In the genomic region with DNA sequence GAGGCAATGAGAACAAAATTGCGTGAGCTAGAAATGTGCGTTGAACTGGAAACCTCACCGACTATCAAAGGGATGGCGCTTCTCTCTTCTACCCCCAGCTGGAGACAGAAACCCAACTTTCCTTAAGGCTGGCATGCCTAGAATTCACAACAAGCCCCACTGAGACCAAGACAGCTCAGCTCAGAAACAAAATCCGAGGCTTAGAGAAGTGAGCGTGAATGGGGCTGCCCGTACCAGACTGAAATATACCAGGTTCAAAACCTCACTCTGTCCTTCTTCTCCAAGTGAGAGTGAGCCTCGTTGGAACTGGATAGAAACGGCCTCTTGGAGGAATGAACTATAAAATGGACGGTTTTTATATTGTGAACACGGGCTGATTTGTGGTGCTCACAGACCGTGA, we compare ENCODE assay signal across 14 mouse cellular contexts.
DNase-seq lines count a peak whose midpoint lies in the region; ATAC-seq and TF ChIP-seq lines count a peak whose summit lies in the region.
"Had no signal": no experiment of that assay in that cellular context is flagged by ENCODE, and none has a peak within 500 bp of the region (broad histone marks: within the 10 kb centered on the region; RNA-seq: fewer than 3 reads in every experiment).

No protein-coding gene starts in this region.

- peak overlapping the region; percentile 67 for H3K27ac ChIP-seq in hindbrain, embryonic 12.5 days
- H3K27ac ChIP-seq in hindbrain, embryonic 10.5 days, result no peak overlapping the region
- H3K27ac ChIP-seq in forebrain, embryonic 14.5 days (ENCODE audit: low read depth, low read length), result peak overlapping the region; percentile 9; the same call in 1 of the 2 replicates
- H3K27ac ChIP-seq in hindbrain, postnatal 0 days, result peak overlapping the region; percentile 81
- peak overlapping the region; percentile 71; the same call in 1 of the 2 replicates for H3K27ac ChIP-seq in midbrain, postnatal 0 days (ENCODE audit: low read depth, low read length)
- H3K27ac ChIP-seq: limb, embryonic 13.5 days; liver, embryonic 14.5 days had no signal

- no peak for TF ChIP-seq CTCF in hindbrain, postnatal 0 days (IDR thresholded peaks at IDR 0.05; ENCODE audit: low read depth)
- TF ChIP-seq CTCF in midbrain, postnatal 0 days (IDR thresholded peaks at IDR 0.05), result no peak

- no peak for ATAC-seq in hindbrain, embryonic 12.5 days (ENCODE audit: low FRiP score)
- ATAC-seq in forebrain, embryonic 14.5 days, result peak; percentile 17; the same call in 1 of the 2 replicates
- no peak for ATAC-seq in hindbrain, postnatal 0 days
- peak; percentile 19; the same call in 1 of the 2 replicates for ATAC-seq in midbrain, postnatal 0 days (ENCODE audit: low FRiP score)

- intact Hi-C loops in left cerebral cortex, postnatal 10 days (cut with DNase I), result no loop called here

- no peaks in the 10 kb centered on the region for H3K36me3 ChIP-seq in hindbrain, embryonic 12.5 days
- no peaks in the 10 kb centered on the region for H3K36me3 ChIP-seq in hindbrain, embryonic 10.5 days
- no peaks in the 10 kb centered on the region for H3K36me3 ChIP-seq in forebrain, embryonic 14.5 days (ENCODE audit: control insufficient read depth, insufficient read depth, low read length)
- no peaks in the 10 kb centered on the region for H3K36me3 ChIP-seq in hindbrain, postnatal 0 days (ENCODE audit: insufficient read depth, low read length)
- no peaks in the 10 kb centered on the region for H3K36me3 ChIP-seq in midbrain, postnatal 0 days (ENCODE audit: insufficient read depth, low read length)
- H3K36me3 ChIP-seq: limb, embryonic 13.5 days had no signal

- no peak overlapping the region for H3K4me3 ChIP-seq in hindbrain, embryonic 12.5 days
- H3K4me3 ChIP-seq in hindbrain, embryonic 10.5 days, result no peak overlapping the region
- no peak overlapping the region for H3K4me3 ChIP-seq in forebrain, embryonic 14.5 days (ENCODE audit: low read depth, low read length)
- H3K4me3 ChIP-seq in hindbrain, postnatal 0 days (ENCODE audit: low read length), result no peak overlapping the region
- no peak overlapping the region for H3K4me3 ChIP-seq in midbrain, postnatal 0 days (ENCODE audit: low read depth, low read length)
- H3K4me3 ChIP-seq: limb, embryonic 13.5 days had no signal

- no peak overlapping the region for H3K9ac ChIP-seq in hindbrain, embryonic 12.5 days
- no peak overlapping the region for H3K9ac ChIP-seq in forebrain, embryonic 14.5 days (ENCODE audit: low read length)
- no peak overlapping the region for H3K9ac ChIP-seq in hindbrain, postnatal 0 days (replicated peaks; ENCODE audit: low read length)
- H3K9ac ChIP-seq in midbrain, postnatal 0 days (replicated peaks; ENCODE audit: low read length, poor library complexity, severe bottlenecking), result no peak overlapping the region
- H3K9ac ChIP-seq: limb, embryonic 13.5 days; liver, embryonic 14.5 days had no signal

- no peak overlapping the region for H3K4me2 ChIP-seq in hindbrain, embryonic 12.5 days (replicated peaks)
- no peak overlapping the region for H3K4me2 ChIP-seq in forebrain, embryonic 14.5 days (ENCODE audit: low read length)
- peak overlapping the region; percentile 16; the same call in 1 of the 2 replicates for H3K4me2 ChIP-seq in hindbrain, postnatal 0 days (ENCODE audit: low read depth, low read length)
- H3K4me2 ChIP-seq in midbrain, postnatal 0 days (ENCODE audit: low read depth, low read length, poor library complexity, severe bottlenecking), result peak overlapping the region; percentile 5; the same call in 1 of the 2 replicates
- H3K4me2 ChIP-seq: limb, embryonic 13.5 days had no signal

- H3K27me3 ChIP-seq in hindbrain, embryonic 12.5 days, result no peaks in the 10 kb centered on the region
- no peaks in the 10 kb centered on the region for H3K27me3 ChIP-seq in hindbrain, embryonic 10.5 days (ENCODE audit: insufficient read depth, poor library complexity, severe bottlenecking)
- H3K27me3 ChIP-seq in forebrain, embryonic 14.5 days (replicated peaks; ENCODE audit: control insufficient read depth, insufficient read depth, low read length), result no peaks in the 10 kb centered on the region
- no peaks in the 10 kb centered on the region for H3K27me3 ChIP-seq in hindbrain, postnatal 0 days (ENCODE audit: insufficient read depth, low read length)
- H3K27me3 ChIP-seq in midbrain, postnatal 0 days (ENCODE audit: insufficient read depth, low read length), result no peaks in the 10 kb centered on the region
- H3K27me3 ChIP-seq: limb, embryonic 13.5 days had no signal

- WGBS in hindbrain, embryonic 12.5 days, result 72% methylated on average over 12 of the region's 12 CpGs
- WGBS in hindbrain, embryonic 10.5 days, result 86% methylated on average over 12 of the region's 12 CpGs
- WGBS in forebrain, embryonic 14.5 days, result 79% methylated on average over 12 of the region's 12 CpGs
- 27% methylated on average over 12 of the region's 12 CpGs for WGBS in hindbrain, postnatal 0 days
- 40% methylated on average over 12 of the region's 12 CpGs for WGBS in midbrain, postnatal 0 days

- H3K4me1 ChIP-seq in hindbrain, embryonic 12.5 days, result peaks cover 19% of the 10 kb centered on the region
- H3K4me1 ChIP-seq in hindbrain, embryonic 10.5 days (replicated peaks), result peaks cover 21% of the 10 kb centered on the region
- H3K4me1 ChIP-seq in forebrain, embryonic 14.5 days (ENCODE audit: control insufficient read depth, insufficient read depth, low read length), result peaks cover 18% of the 10 kb centered on the region
- H3K4me1 ChIP-seq in hindbrain, postnatal 0 days (ENCODE audit: insufficient read depth, low read length), result peaks cover 27% of the 10 kb centered on the region
- H3K4me1 ChIP-seq in midbrain, postnatal 0 days (ENCODE audit: insufficient read depth, low read length), result peaks cover 5% of the 10 kb centered on the region

- DNase-seq in hindbrain, embryonic 10.5 days (ENCODE audit: low spot score), result no peak
- DNase-seq in forebrain, embryonic 14.5 days (ENCODE audit: low spot score), result no peak
- no peak for DNase-seq in hindbrain, postnatal 0 days (ENCODE audit: low spot score)
- peak; percentile 35 for DNase-seq in midbrain, postnatal 0 days (ENCODE audit: low spot score)
- no peak for DNase-seq in kidney, adult 11 months
- no peak for DNase-seq in left cerebral cortex, adult 8-10 months (ENCODE audit: low spot score in 2 of 2)
- no peak for DNase-seq in left cerebral cortex, postnatal 10 days (ENCODE audit: extremely low spot score in 1 of 2, low spot score in 2 of 2)
- DNase-seq: adrenal gland, postnatal 10 days; B cell, adult 2 months; kidney, postnatal 4 days; thymus, postnatal 25 days had no signal

- no peaks in the 10 kb centered on the region for H3K9me3 ChIP-seq in hindbrain, embryonic 12.5 days (replicated peaks)
- no peaks in the 10 kb centered on the region for H3K9me3 ChIP-seq in hindbrain, embryonic 10.5 days
- H3K9me3 ChIP-seq in forebrain, embryonic 14.5 days (replicated peaks; ENCODE audit: control insufficient read depth, low read length), result no peaks in the 10 kb centered on the region
- no peaks in the 10 kb centered on the region for H3K9me3 ChIP-seq in hindbrain, postnatal 0 days (ENCODE audit: low read length)
- H3K9me3 ChIP-seq in midbrain, postnatal 0 days (ENCODE audit: low read length), result no peaks in the 10 kb centered on the region
- H3K9me3 ChIP-seq: limb, embryonic 13.5 days had no signal

Comparison
In these comparisons a context has a peak if more than half of its experiments do, and no peak if none do; other contexts are left out.
1. H3K4me2 ChIP-seq: peak in hindbrain, postnatal 0 days (single experiment) and midbrain, postnatal 0 days (single experiment); none in hindbrain, embryonic 12.5 days (single experiment) and forebrain, embryonic 14.5 days (single experiment).
2. ATAC-seq: peak in forebrain, embryonic 14.5 days (single experiment) and midbrain, postnatal 0 days (single experiment); none in hindbrain, embryonic 12.5 days (single experiment) and hindbrain, postnatal 0 days (single experiment).